Mouse (Mus musculus): ENCODE results near the gene Lrrc29.

DNA sequence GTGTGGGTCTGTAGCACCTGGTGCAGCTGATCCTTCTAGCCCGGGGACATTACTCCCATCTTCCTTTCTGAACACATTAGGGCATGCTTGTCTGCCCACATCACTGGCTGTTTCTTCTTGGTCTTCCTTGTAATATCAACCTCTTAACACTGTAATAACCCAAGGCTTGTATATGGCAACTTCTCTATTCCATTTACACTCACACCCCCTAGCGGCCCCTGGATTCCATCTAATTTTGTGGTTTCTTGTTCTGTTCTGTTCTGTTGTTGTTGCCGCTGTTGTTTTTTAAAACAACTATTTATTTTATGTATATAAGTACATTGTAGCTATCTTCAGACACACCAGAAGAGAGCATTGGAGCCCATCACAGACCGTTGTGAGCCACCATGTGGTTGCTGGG, 39.2 kb downstream of the Lrrc29 start:
- no peak for TF ChIP-seq POLR2A (IDR thresholded peaks at IDR 0.05; ENCODE audit: extremely low read depth, insufficient read depth, low read length)
- no peak for TF ChIP-seq CTCF (IDR thresholded peaks at IDR 0.05; ENCODE audit: low read depth, low read length)

Measured in liver, adult 2 months (tissue).